ENCODE assay signal across 23 mouse cellular contexts in the genomic region with DNA sequence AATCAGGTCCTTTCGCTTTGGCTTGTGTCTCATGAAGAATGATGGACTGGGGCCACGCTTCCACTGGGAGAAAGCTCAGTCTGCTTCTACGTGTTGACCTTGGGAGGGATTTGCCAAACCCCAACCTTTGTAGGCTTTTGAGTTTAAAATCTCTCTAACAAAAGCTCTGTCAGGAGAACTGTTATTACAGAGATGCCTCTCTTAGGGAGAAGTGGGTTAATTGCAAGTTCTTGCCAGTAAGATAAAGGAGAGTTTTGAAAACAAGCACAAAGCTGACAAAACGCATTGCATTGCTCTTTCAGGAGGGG.
DNase-seq lines count a peak whose midpoint lies in the region; ATAC-seq and TF ChIP-seq lines count a peak whose summit lies in the region.
"Had no signal": no experiment of that assay in that cellular context is flagged by ENCODE, and none has a peak within 500 bp of the region (broad histone marks: within the 10 kb centered on the region; RNA-seq: fewer than 3 reads in every experiment).

No protein-coding gene starts in this region.

- H3K9ac ChIP-seq in midbrain, embryonic 11.5 days (ENCODE audit: low read length) = no peak overlapping the region
- H3K9ac ChIP-seq in midbrain, postnatal 0 days (replicated peaks; ENCODE audit: low read length, poor library complexity, severe bottlenecking) = no peak overlapping the region
- no peak overlapping the region for H3K9ac ChIP-seq in midbrain, embryonic 12.5 days (replicated peaks)
- H3K9ac ChIP-seq: embryonic facial prominence, embryonic 12.5 days; heart, embryonic 15.5 days; limb, embryonic 15.5 days; liver, embryonic 15.5 days had no signal

- no peaks in the 10 kb centered on the region; the same call in 1 of the 2 replicates for H3K4me1 ChIP-seq in midbrain, embryonic 11.5 days (ENCODE audit: control insufficient read depth, insufficient read depth, low read length)
- no peaks in the 10 kb centered on the region for H3K4me1 ChIP-seq in midbrain, postnatal 0 days (ENCODE audit: insufficient read depth, low read length)
- peaks cover 8% of the 10 kb centered on the region for H3K4me1 ChIP-seq in midbrain, embryonic 12.5 days
- no peaks in the 10 kb centered on the region for H3K4me1 ChIP-seq in kidney, adult 2 months (ENCODE audit: control insufficient read depth, insufficient read depth, low read length)
- H3K4me1 ChIP-seq: embryonic facial prominence, embryonic 12.5 days; heart, embryonic 15.5 days; limb, embryonic 15.5 days; liver, embryonic 15.5 days had no signal

- no peak for TF ChIP-seq CTCF in midbrain, postnatal 0 days (IDR thresholded peaks at IDR 0.05)
- no peak for TF ChIP-seq CTCF in kidney, adult 2 months (conservative IDR thresholded peaks at IDR 0.05; ENCODE audit: insufficient read depth, insufficient read length, low read depth, low read length)

- H3K27ac ChIP-seq in midbrain, embryonic 11.5 days (ENCODE audit: low read depth, low read length) = peak overlapping the region; percentile 3; the same call in 1 of the 2 replicates
- no peak overlapping the region for H3K27ac ChIP-seq in midbrain, postnatal 0 days (ENCODE audit: low read depth, low read length)
- peak overlapping the region; percentile 58 for H3K27ac ChIP-seq in midbrain, embryonic 12.5 days (replicated peaks)
- H3K27ac ChIP-seq in kidney, adult 2 months (ENCODE audit: insufficient read depth, low read depth, low read length) = no peak overlapping the region
- H3K27ac ChIP-seq: embryonic facial prominence, embryonic 12.5 days; heart, adult 2 months; heart, embryonic 15.5 days; kidney, postnatal 0 days; limb, embryonic 15.5 days; liver, embryonic 15.5 days had no signal

- TF ChIP-seq POLR2A in kidney, adult 2 months (IDR thresholded peaks at IDR 0.05; ENCODE audit: low read depth, low read length) = no peak

- WGBS in midbrain, embryonic 11.5 days = 60% methylated on average over 4 of the region's 4 CpGs
- WGBS in midbrain, postnatal 0 days = 48% methylated on average over 4 of the region's 4 CpGs
- 49% methylated on average over 4 of the region's 4 CpGs for WGBS in midbrain, embryonic 12.5 days
- WGBS in kidney, adult 2 months = 86% methylated on average over 4 of the region's 4 CpGs

- no peaks in the 10 kb centered on the region for H3K9me3 ChIP-seq in midbrain, embryonic 11.5 days (ENCODE audit: control insufficient read depth, low read length)
- H3K9me3 ChIP-seq in midbrain, postnatal 0 days (ENCODE audit: low read length) = no peaks in the 10 kb centered on the region
- H3K9me3 ChIP-seq in midbrain, embryonic 12.5 days = no peaks in the 10 kb centered on the region
- H3K9me3 ChIP-seq: embryonic facial prominence, embryonic 12.5 days; heart, embryonic 15.5 days; limb, embryonic 15.5 days; liver, embryonic 15.5 days had no signal

- H3K4me2 ChIP-seq in midbrain, embryonic 11.5 days = no peak overlapping the region
- no peak overlapping the region for H3K4me2 ChIP-seq in midbrain, postnatal 0 days (ENCODE audit: low read depth, low read length, poor library complexity, severe bottlenecking)
- no peak overlapping the region for H3K4me2 ChIP-seq in midbrain, embryonic 12.5 days (replicated peaks)
- H3K4me2 ChIP-seq: embryonic facial prominence, embryonic 12.5 days; heart, embryonic 15.5 days; limb, embryonic 15.5 days; liver, embryonic 15.5 days had no signal

- no peak overlapping the region for H3K4me3 ChIP-seq in midbrain, embryonic 11.5 days (ENCODE audit: low read depth, low read length)
- H3K4me3 ChIP-seq in midbrain, postnatal 0 days (ENCODE audit: low read depth, low read length) = no peak overlapping the region
- H3K4me3 ChIP-seq in midbrain, embryonic 12.5 days = no peak overlapping the region
- H3K4me3 ChIP-seq in kidney, adult 2 months (ENCODE audit: insufficient read depth, low read depth, low read length) = no peak overlapping the region
- H3K4me3 ChIP-seq: embryonic facial prominence, embryonic 12.5 days; erythroblast, embryonic 14.5 days; heart, adult 2 months; heart, embryonic 15.5 days; limb, embryonic 15.5 days; liver, embryonic 15.5 days had no signal

- intact Hi-C loops in gastrocnemius, postnatal 14 days (cut with DNase I; ENCODE audit: low total_unique reads) = no loop called here

- no peaks in the 10 kb centered on the region for H3K36me3 ChIP-seq in midbrain, embryonic 11.5 days (ENCODE audit: control insufficient read depth, insufficient read depth, low read length)
- H3K36me3 ChIP-seq in midbrain, postnatal 0 days (ENCODE audit: insufficient read depth, low read length) = no peaks in the 10 kb centered on the region
- no peaks in the 10 kb centered on the region for H3K36me3 ChIP-seq in midbrain, embryonic 12.5 days
- H3K36me3 ChIP-seq in kidney, adult 2 months (ENCODE audit: control insufficient read depth, insufficient read depth, low read length) = no peaks in the 10 kb centered on the region
- H3K36me3 ChIP-seq: embryonic facial prominence, embryonic 12.5 days; G1E; heart, embryonic 15.5 days; limb, embryonic 15.5 days; liver, embryonic 15.5 days had no signal

- no peak for ATAC-seq in midbrain, embryonic 11.5 days (ENCODE audit: low FRiP score)
- ATAC-seq in midbrain, postnatal 0 days (ENCODE audit: low FRiP score) = no peak
- peak; percentile 28; the same call in 1 of the 2 replicates for ATAC-seq in midbrain, embryonic 12.5 days (ENCODE audit: low FRiP score, low read depth)
- ATAC-seq: CD4-positive, CD25-positive, alpha-beta regulatory T cell, adult 4 months; intestine, embryonic 16.5 days had no signal

- H3K27me3 ChIP-seq in midbrain, embryonic 11.5 days (ENCODE audit: control insufficient read depth, insufficient read depth, low read length) = no peaks in the 10 kb centered on the region
- H3K27me3 ChIP-seq in midbrain, postnatal 0 days (ENCODE audit: insufficient read depth, low read length) = no peaks in the 10 kb centered on the region
- no peaks in the 10 kb centered on the region for H3K27me3 ChIP-seq in midbrain, embryonic 12.5 days
- H3K27me3 ChIP-seq in kidney, adult 2 months (replicated peaks; ENCODE audit: control insufficient read depth, insufficient read depth, low read length) = no peaks in the 10 kb centered on the region
- H3K27me3 ChIP-seq: embryonic facial prominence, embryonic 12.5 days; heart, embryonic 15.5 days; limb, embryonic 15.5 days; liver, embryonic 15.5 days had no signal

- peak; percentile 4 for DNase-seq in embryo, embryonic 9.5 days (ENCODE audit: extremely low spot score)
- DNase-seq in embryo, embryonic 10.5 days (ENCODE audit: low spot score) = no peak
- no peak for DNase-seq in midbrain, embryonic 11.5 days (ENCODE audit: low spot score, missing footprints)
- DNase-seq in midbrain, postnatal 0 days (ENCODE audit: low spot score) = no peak
- DNase-seq in kidney, adult 2 months = no peak
- no peak for DNase-seq in gastrocnemius, postnatal 14 days
- DNase-seq: adrenal gland, postnatal 14 days; cerebellum, adult 18-20 months; cerebellum, postnatal 25 days; gastrocnemius, postnatal 25 days; heart, adult 2 months; layer of hippocampus, postnatal 36 days; thymus, postnatal 25 days had no signal

Comparison
In these comparisons a context has a peak if more than half of its experiments do, and no peak if none do; other contexts are left out.
1. H3K27ac ChIP-seq: peak in midbrain, embryonic 11.5 days (single experiment) and midbrain, embryonic 12.5 days (single experiment); none in midbrain, postnatal 0 days (single experiment) and kidney, adult 2 months (single experiment).